Mouse (Mus musculus): ENCODE results near the gene Imp4.
"Not testable (repeated sequence)": the region's sequence is repeated elsewhere in the genome, so short reads cannot be mapped to it uniquely, and the experiment has no call there.

The Imp4 gene

GRCm38 (mm10) chr1:34439215-34439960, at the start of gene Imp4, which contains the start of gene Ccdc115:
Gene Imp4 (plus strand): TSS chr1:34439851.
Gene Ccdc115 (minus strand): TSS chr1:34439672.
- DNase-seq: peak; percentile 93

GRCm38 (mm10) chr1:34396321-34396720, 43.3 kb upstream of the Imp4 start:
- no peak for DNase-seq

- DNase-seq: peak; percentile 23
Measured at GRCm38 (mm10) chr1:34399182-34399953, 40.3 kb upstream of the Imp4 start.

GRCm38 (mm10) chr1:34428466-34428865, 11.2 kb upstream of the Imp4 start:
- no peak for DNase-seq

- DNase-seq: no peak
Measured at GRCm38 (mm10) chr1:34429281-34429680, 10.4 kb upstream of the Imp4 start.

- DNase-seq: no peak
Measured at GRCm38 (mm10) chr1:34430981-34431380, 8.7 kb upstream of the Imp4 start.

- DNase-seq: no peak
Measured at GRCm38 (mm10) chr1:34431431-34431830, 8.2 kb upstream of the Imp4 start.

- peak; percentile 49 for DNase-seq
Measured at GRCm38 (mm10) chr1:34432411-34432775, 7.3 kb upstream of the Imp4 start.

- DNase-seq: no peak
Measured at GRCm38 (mm10) chr1:34432776-34433481, 6.7 kb upstream of the Imp4 start.

GRCm38 (mm10) chr1:34433891-34434521, 5.6 kb upstream of the Imp4 start:
- DNase-seq: peak; percentile 42

GRCm38 (mm10) chr1:34434660-34435160, 4.9 kb upstream of the Imp4 start:
- DNase-seq: peak; percentile 98

GRCm38 (mm10) chr1:34435371-34436120, 4.1 kb upstream of the Imp4 start:
- DNase-seq: no peak

GRCm38 (mm10) chr1:34436374-34436773, 3.3 kb upstream of the Imp4 start:
- no peak for DNase-seq

- DNase-seq: not testable (repeated sequence)
Measured at GRCm38 (mm10) chr1:34437366-34437765, 2.3 kb upstream of the Imp4 start.

GRCm38 (mm10) chr1:34438381-34439051, 1.1 kb upstream of the Imp4 start:
- no peak for DNase-seq

GRCm38 (mm10) chr1:34439961-34440630, 445 bp downstream of the Imp4 start:
- DNase-seq: no peak

- no peak for DNase-seq
Measured at GRCm38 (mm10) chr1:34443124-34443523, 3.5 kb downstream of the Imp4 start.

GRCm38 (mm10) chr1:34458431-34458830, 18.8 kb downstream of the Imp4 start:
- DNase-seq: no peak

GRCm38 (mm10) chr1:34459284-34460060, 19.8 kb downstream of the Imp4 start, which contains the start of gene Ptpn18:
Gene Ptpn18 (plus strand): TSS chr1:34459762.
- peak; percentile 96 for DNase-seq

- DNase-seq: no peak
Measured at GRCm38 (mm10) chr1:34460061-34460441, 20.4 kb downstream of the Imp4 start.

Measured in cerebellum, adult 8-10 months (tissue).